Mouse (Mus musculus): ENCODE results near the gene Gm26661. TPM values are rescaled to one million over a fixed set of nuclear protein-coding genes. Genes with fewer than 3 reads are reported as not detected.

Gm26661 gene
- polyA plus RNA-seq, 1 experiment from 2014 or later = not detected

DNA sequence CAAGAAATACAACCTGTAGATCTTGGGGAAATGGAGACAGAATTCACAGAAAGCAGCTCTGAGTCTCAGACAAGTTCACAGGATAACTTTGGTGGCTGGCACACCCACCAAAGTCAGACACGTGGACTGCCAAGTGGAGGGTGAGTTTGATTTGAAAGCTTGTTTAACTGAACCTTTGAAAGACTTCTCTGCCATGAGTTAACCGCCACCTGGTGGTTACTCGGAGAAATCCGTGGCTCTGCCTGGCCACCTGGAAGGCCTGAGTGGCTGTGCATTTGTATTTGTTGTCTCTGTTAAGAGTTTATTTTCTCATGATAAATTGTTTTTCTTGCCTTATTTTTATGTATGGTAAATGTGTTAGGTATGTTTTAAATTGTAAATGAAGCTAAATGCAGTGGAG lies 10.4 kb downstream of the Gm26661 start:
- ATAC-seq (ENCODE audit: low FRiP score) = no peak
- no peaks in the 10 kb centered on the region for H3K4me1 ChIP-seq
- H3K4me3 ChIP-seq (replicated peaks) = no peak overlapping the region
- no peak overlapping the region for H3K27ac ChIP-seq (replicated peaks)
- WGBS = 12% methylated on average over 4 of the region's 4 CpGs
- H3K4me2 ChIP-seq = no peak overlapping the region
- no peaks in the 10 kb centered on the region; the same call in 1 of the 2 replicates for H3K9me3 ChIP-seq (replicated peaks)
- no peak overlapping the region for H3K9ac ChIP-seq (replicated peaks)
- no peaks in the 10 kb centered on the region for H3K27me3 ChIP-seq (replicated peaks)
- no peaks in the 10 kb centered on the region for H3K36me3 ChIP-seq

DNA sequence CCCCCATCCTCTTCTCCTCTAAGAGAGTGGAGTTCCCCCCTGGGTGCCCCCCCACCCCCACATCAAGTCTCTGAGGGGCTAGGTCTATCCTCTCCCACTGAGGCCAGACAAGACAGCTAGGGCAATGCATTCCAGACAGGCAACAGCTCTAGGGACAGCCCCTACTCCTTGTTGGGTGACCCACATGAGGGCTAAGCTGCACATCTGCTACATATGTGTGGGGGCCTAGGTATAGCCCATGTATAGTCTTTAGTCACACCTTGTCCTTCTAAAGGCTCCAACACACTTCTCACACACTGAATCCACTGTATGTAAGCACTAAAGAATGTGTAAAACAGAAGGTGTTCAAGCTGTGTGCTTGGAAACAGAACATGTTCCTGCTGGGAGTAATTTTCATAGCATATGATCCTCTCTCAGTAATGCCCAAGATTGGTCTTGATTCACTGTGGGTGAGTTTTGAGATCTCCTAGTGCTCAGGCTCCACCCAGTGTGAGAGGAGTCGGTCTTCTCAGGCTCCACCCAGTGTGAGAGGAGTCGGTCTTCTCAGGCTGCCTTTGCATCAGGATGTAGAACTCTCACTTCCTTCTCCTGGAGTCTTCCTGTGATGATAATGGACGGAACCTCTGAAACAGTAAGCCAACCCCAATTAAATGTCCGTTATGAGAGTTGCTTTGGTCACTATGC lies 12.6 kb downstream of the Gm26661 start:
- Histone ChIP-seq H3K9ac (replicated peaks) (no peak overlapping the region), H3K36me3 (no peaks in the 10 kb centered on the region), H3K27me3 (replicated peaks) (no peaks in the 10 kb centered on the region), H3K4me3 (replicated peaks) (no peak overlapping the region), H3K9me3 (replicated peaks) (no peaks in the 10 kb centered on the region; the same call in 1 of the 2 replicates), H3K4me2 (no peak overlapping the region), H3K4me1 (no peaks in the 10 kb centered on the region), H3K27ac (replicated peaks) (no peak overlapping the region)
- no peak; the same call in 1 of the 2 replicates for ATAC-seq (ENCODE audit: low FRiP score)
- 74% methylated on average over 4 of the region's 4 CpGs for WGBS

DNA sequence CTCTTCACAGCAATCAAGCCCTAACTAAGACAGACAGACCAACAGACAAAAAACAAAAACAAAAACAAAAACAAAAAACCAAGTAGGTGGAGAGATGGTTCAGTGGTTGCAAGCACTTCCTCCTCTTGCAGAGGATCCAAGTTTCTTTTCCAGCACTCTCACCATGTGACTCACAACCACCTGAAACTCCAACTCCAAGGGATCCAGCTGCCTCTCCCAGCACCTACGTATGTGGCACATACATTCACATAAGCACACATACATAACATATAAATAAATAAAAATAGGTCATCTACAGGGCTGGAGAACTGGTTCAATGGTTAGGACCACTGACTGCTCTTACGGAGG lies 13.1 kb downstream of the Gm26661 start:
- no peaks in the 10 kb centered on the region for H3K4me1 ChIP-seq
- H3K27me3 ChIP-seq (replicated peaks) = no peaks in the 10 kb centered on the region
- no peak for ATAC-seq (ENCODE audit: low FRiP score)
- H3K36me3 ChIP-seq = no peaks in the 10 kb centered on the region
- no peak overlapping the region for H3K4me2 ChIP-seq
- no peak overlapping the region for H3K27ac ChIP-seq (replicated peaks)
- no peak overlapping the region for H3K9ac ChIP-seq (replicated peaks)
- 96% methylated on average over 2 of the region's 2 CpGs for WGBS
- H3K4me3 ChIP-seq (replicated peaks) = no peak overlapping the region
- no peaks in the 10 kb centered on the region; the same call in 1 of the 2 replicates for H3K9me3 ChIP-seq (replicated peaks)

DNA sequence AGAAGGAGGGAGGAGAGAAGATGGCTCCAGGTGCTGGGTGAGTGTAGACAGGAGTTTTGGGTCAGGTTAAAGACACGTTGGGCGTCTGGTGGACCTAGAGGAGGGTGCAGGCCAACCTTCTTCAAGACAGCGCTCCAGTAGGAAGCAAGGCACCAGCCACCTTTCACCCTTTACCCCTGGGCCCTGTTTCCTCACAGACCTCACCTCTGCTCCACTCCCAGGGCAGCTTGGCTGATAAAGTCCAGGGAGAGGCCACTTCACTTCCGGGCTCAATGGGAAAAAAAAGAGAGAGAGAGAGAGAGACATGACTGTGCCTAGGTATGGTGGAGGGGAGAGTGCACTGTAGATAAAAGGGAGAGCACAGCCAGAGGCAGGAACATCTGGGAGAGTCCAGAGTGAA lies 16.3 kb downstream of the Gm26661 start:
- WGBS = 87% methylated on average over 4 of the region's 4 CpGs
- no peak for ATAC-seq (ENCODE audit: low FRiP score)
- no peaks in the 10 kb centered on the region for H3K27me3 ChIP-seq (replicated peaks)
- H3K9me3 ChIP-seq (replicated peaks) = no peaks in the 10 kb centered on the region
- H3K4me3 ChIP-seq (replicated peaks) = no peak overlapping the region
- H3K4me2 ChIP-seq = no peak overlapping the region
- no peaks in the 10 kb centered on the region for H3K36me3 ChIP-seq
- no peak overlapping the region for H3K9ac ChIP-seq (replicated peaks)
- no peak overlapping the region for H3K27ac ChIP-seq (replicated peaks)
- no peaks in the 10 kb centered on the region for H3K4me1 ChIP-seq

DNA sequence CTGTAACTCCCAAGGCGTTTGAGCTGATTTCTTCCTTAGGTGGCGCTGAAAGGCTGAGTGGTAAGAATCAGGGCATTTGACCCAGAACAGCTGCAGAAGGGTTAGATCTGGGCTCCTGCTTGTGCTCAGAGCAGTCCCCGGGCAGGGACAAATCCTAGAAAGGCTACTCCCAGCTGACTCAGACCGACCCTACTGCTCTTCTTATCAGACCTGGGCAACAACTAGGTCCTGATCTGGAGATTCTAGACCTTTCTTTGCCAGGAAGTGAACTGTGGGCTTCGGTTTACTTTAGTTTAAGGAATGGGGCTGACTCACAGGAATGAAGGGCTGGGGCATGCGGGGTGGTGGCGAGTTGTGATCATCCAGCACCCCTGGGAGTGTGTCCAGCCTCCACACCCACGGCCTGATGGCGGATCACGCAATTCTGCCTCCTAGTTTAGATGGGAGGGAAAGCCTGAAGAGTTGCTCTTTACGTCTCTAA lies 17.2 kb downstream of the Gm26661 start:
- Histone ChIP-seq H3K4me1 (no peaks in the 10 kb centered on the region), H3K4me3 (replicated peaks) (no peak overlapping the region), H3K4me2 (no peak overlapping the region), H3K9ac (replicated peaks) (no peak overlapping the region), H3K9me3 (replicated peaks) (no peaks in the 10 kb centered on the region), H3K36me3 (no peaks in the 10 kb centered on the region), H3K27me3 (replicated peaks) (no peaks in the 10 kb centered on the region), H3K27ac (replicated peaks) (no peak overlapping the region)
- ATAC-seq (ENCODE audit: low FRiP score) = no peak
- 80% methylated on average over 11 of the region's 11 CpGs for WGBS

DNA sequence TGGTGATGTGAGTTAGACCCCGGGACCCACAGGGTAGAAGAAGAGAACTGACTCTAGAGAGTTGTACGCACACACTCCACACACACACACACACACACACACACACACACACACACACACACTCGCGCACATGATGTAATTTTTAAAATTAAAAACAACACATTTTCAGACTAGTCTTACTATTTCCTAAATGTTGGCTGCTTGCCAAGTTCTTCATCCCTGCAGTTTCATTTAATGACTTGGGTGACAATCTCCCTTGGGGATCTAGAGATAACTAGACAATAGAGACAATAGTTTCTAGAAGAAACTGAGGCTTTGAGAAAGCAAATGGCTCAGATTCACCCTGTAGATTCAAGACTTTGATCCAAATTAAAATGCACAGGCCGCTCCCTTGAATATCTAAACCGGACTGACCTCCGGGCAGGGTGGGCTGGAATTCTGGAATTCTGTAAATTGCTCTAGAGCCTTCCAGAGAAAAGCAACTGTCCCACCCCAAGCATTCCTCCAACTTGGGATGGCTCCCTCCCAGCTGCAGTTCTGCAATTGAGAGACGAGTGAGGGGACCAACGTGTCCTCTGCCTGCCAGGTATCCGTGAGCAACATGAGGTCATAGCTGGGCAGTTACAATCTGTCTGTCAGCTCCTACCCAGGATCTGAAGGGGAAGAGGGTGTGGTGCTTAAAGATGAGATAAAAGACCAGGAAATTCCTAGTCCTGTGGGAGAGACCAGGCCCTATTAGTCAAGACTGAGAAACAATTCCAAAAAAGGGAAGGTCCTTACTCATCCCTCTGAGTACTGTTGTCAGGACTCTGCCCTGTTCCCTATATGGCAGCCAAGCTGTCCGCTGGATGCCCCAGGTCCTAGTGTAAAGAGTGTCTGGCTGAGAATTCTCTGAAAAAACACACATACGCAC lies 17.9 kb downstream of the Gm26661 start:
- Histone ChIP-seq H3K27ac (replicated peaks) (no peak overlapping the region), H3K4me1 (no peaks in the 10 kb centered on the region), H3K4me2 (no peak overlapping the region), H3K4me3 (replicated peaks) (no peak overlapping the region), H3K27me3 (replicated peaks) (no peaks in the 10 kb centered on the region), H3K9me3 (replicated peaks) (no peaks in the 10 kb centered on the region), H3K9ac (replicated peaks) (no peak overlapping the region), H3K36me3 (no peaks in the 10 kb centered on the region)
- no peak for ATAC-seq (ENCODE audit: low FRiP score)
- 85% methylated on average over 12 of the region's 12 CpGs for WGBS

DNA sequence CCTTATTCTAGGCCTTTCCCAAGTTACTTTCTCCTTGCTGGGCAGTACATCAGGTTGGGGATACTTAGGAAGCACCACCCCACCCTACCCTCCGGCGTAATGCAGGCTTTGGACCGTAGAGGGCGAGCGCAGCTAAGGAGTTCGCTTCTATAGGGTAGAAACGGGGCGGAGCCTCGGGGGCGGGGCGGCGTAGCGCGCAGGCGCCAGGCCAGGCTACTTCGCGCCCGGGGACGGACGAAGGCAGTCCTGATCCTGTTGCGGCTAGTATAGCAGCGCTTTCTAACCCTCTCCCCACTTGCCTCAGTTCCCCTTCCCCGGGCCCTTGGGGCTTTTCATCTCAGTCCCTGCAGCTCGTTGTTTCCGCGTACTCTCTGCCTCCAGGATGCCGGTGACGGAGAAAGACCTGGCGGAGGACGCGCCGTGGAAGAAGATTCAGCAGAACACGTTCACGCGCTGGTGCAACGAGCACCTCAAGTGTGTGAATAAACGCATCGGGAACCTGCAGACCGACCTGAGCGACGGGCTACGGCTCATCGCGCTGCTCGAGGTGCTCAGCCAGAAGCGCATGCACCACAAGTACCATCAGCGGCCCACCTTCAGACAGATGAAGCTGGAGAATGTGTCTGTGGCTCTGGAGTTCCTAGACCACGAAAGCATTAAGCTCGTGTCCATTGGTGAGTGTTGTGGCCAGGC lies 26.5 kb downstream of the Gm26661 start, which contains the start of gene Flnb:
TSS of gene Flnb (plus strand) at position 188 of the 693 bp plus-strand sequence.
- Histone ChIP-seq H3K9ac (replicated peaks) (peak within 1 kb of the TSS; percentile 71), H3K36me3 (no peaks in the 10 kb centered on the region), H3K27me3 (replicated peaks) (no peaks in the 10 kb centered on the region), H3K4me1 (peaks cover 42% of the 10 kb centered on the region), H3K4me3 (replicated peaks) (peak within 1 kb of the TSS; percentile 75), H3K9me3 (replicated peaks) (no peaks in the 10 kb centered on the region), H3K27ac (replicated peaks) (peak within 1 kb of the TSS; percentile 85), H3K4me2 (peak within 1 kb of the TSS; percentile 90)
- under 1% methylated on average over 49 of the region's 49 CpGs for WGBS
- ATAC-seq (ENCODE audit: low FRiP score) = peak; percentile 98

DNA sequence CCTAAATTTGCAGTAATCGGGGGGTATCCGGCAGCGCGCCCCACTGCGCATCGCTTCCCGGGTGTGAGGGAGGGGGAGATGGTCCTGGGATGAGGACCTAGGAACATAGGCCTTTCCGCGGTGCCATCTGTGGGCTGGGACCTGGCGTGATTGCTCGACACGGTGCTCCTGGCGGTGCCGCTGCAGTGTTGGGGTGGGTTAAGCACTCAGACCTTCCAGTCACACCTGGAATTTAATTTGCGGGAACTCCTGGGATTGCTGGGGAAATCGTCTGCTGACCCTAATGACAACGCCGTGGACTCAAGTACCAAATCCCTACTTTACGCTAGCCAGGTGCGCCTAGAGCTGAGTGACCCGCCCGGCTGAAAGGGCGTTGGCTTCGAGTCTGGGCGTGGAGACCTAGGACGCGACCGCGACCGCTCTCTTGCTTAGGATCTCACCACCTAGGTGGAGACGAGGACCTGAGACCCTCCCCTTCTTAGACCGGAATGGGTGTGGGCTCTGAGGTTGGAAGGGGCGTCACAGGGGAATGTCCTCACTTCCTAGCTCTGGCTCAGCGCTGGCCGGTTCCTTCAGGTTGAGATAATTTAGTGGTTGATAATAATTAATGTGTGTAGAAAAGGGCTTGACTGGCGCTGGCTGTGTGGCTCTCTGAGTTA lies 27.2 kb downstream of the Gm26661 start:
- no peaks in the 10 kb centered on the region for H3K9me3 ChIP-seq (replicated peaks)
- peak overlapping the region; percentile 85 for H3K27ac ChIP-seq (replicated peaks)
- peak; percentile 63 for ATAC-seq (ENCODE audit: low FRiP score)
- H3K36me3 ChIP-seq = no peaks in the 10 kb centered on the region
- H3K4me3 ChIP-seq (replicated peaks) = peak overlapping the region; percentile 75
- H3K27me3 ChIP-seq (replicated peaks) = no peaks in the 10 kb centered on the region
- peak overlapping the region; percentile 71 for H3K9ac ChIP-seq (replicated peaks)
- H3K4me2 ChIP-seq = peak overlapping the region; percentile 90
- WGBS = 1% methylated on average over 36 of the region's 36 CpGs
- peaks cover 46% of the 10 kb centered on the region for H3K4me1 ChIP-seq

DNA sequence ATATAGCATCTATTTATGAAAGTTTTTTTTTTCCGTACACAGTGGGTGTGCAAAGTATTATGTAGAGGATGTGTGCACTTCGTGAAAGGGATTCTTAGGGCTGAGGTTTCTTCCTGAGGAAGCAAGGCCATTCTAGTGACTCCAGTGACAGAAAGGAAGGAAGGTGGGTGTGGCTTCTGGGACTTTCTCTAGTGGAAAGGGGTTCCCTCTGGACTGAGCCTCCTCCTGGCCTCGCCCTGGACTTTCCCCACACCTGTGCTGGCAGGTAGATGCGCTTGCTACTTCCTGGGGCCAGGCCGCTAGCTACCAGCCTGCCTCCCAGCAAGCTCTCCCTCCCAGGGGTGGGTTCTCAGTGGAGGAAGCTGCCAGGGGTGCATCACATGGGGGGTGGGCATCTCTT lies 28.1 kb downstream of the Gm26661 start:
- Histone ChIP-seq H3K27ac (replicated peaks) (no peak overlapping the region), H3K36me3 (no peaks in the 10 kb centered on the region), H3K27me3 (replicated peaks) (no peaks in the 10 kb centered on the region), H3K9ac (replicated peaks) (peak overlapping the region; percentile 71), H3K9me3 (replicated peaks) (no peaks in the 10 kb centered on the region), H3K4me2 (peak overlapping the region; percentile 90), H3K4me1 (peaks cover 46% of the 10 kb centered on the region), H3K4me3 (replicated peaks) (peak overlapping the region; percentile 75)
- 73% methylated on average over 5 of the region's 5 CpGs for WGBS
- no peak for ATAC-seq (ENCODE audit: low FRiP score)

DNA sequence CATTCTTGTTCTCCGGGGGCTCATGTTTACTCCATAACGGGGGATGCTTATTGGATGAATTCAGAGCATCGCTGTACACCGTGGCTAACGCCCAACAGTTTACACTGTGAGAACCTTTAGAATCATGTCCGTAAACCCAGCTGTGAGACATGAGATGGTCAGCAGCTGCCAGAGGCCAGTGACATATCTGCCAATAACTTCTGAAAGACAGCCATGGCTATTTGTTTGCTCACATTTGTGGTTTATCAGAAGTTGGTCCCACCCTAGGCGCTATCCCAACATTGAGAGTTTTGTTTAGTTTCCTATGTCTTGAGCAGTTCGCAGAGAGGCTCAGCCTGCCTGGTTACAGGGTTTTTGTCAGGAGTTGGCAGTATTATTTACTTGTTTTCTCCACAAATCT lies 30.0 kb downstream of the Gm26661 start:
- no peak for ATAC-seq (ENCODE audit: low FRiP score)
- Histone ChIP-seq H3K9ac (replicated peaks) (no peak overlapping the region), H3K4me2 (peak overlapping the region; percentile 90), H3K9me3 (replicated peaks) (no peaks in the 10 kb centered on the region), H3K36me3 (no peaks in the 10 kb centered on the region), H3K4me1 (peaks cover 63% of the 10 kb centered on the region), H3K4me3 (replicated peaks) (peak overlapping the region; percentile 75; the same call in 1 of the 2 replicates), H3K27me3 (replicated peaks) (no peaks in the 10 kb centered on the region), H3K27ac (replicated peaks) (peak overlapping the region; percentile 18; the same call in 1 of the 2 replicates)
- 38% methylated on average over 8 of the region's 8 CpGs for WGBS

DNA sequence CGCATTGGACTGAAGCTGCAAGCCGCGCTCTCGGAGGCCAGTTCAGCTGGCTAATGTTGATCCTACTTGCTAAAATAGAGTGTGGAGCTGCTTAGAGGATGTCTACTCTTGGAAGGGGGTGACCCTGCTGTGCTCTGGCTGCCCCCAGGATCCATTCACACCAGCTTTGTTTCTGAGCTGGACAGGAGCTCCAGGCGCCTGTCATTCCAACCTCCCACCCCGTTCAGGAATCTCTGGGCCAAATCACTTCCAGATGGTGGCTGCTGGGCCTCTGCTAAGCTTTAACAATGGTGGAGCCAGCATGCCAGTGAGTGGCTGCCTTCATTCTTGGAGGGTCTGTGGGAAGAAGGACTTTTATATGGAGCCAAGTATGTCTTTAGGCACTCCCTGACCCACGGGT lies 31.3 kb downstream of the Gm26661 start:
- H3K27ac ChIP-seq (replicated peaks) = peak overlapping the region; percentile 30; the same call in 1 of the 2 replicates
- ATAC-seq (ENCODE audit: low FRiP score) = no peak
- no peaks in the 10 kb centered on the region for H3K36me3 ChIP-seq
- no peak overlapping the region for H3K9ac ChIP-seq (replicated peaks)
- H3K4me2 ChIP-seq = no peak overlapping the region
- 55% methylated on average over 7 of the region's 7 CpGs for WGBS
- H3K4me3 ChIP-seq (replicated peaks) = no peak overlapping the region
- peaks cover 68% of the 10 kb centered on the region for H3K4me1 ChIP-seq
- H3K27me3 ChIP-seq (replicated peaks) = no peaks in the 10 kb centered on the region
- H3K9me3 ChIP-seq (replicated peaks) = no peaks in the 10 kb centered on the region

Data from neural tube, embryonic 15.5 days (tissue).